Mouse (Mus musculus) kidney, adult 2 months (tissue): ENCODE measurements around the gene Brd9.

Experiments
- CTCF ChIP-seq: fragments of 200-500 bp; conservative IDR thresholded peaks from 2 replicates; pipeline ENCODE4 v1.5.1; 2011; ENCODE audit warnings: low read depth, mild to moderate bottlenecking, control low read depth, low read length, moderate library complexity, mixed read lengths; ENCODE audit not compliant: insufficient read depth, insufficient read length
- POLR2A ChIP-seq: fragments of 200-500 bp; IDR thresholded peaks from one replicate; pipeline ENCODE4 v1.6.1; 2011; ENCODE audit warnings: low read depth, low read length, control low read depth

- TF ChIP-seq POLR2A (no peak), CTCF (no peak)
Observed at GRCm38 (mm10) chr13:73936938-73937320, 682 bp upstream of the Brd9 start.
